In genomic region chr7:98066229-98066628, GRCm38 (mm10) we compare ENCODE assay signal across 28 mouse cellular contexts. TPM values are rescaled to one million over a fixed set of nuclear protein-coding genes. Genes with fewer than 3 reads are reported as not detected.
DNase-seq lines count a peak whose midpoint lies in the region; ATAC-seq and TF ChIP-seq lines count a peak whose summit lies in the region.
"Had no signal": no experiment of that assay in that cellular context is flagged by ENCODE, and none has a peak within 500 bp of the region (broad histone marks: within the 10 kb centered on the region; RNA-seq: fewer than 3 reads in every experiment).

No protein-coding gene starts in this region.

- WGBS in liver, embryonic 11.5 days: 71% methylated on average over 11 of the region's 11 CpGs
- whole genome bisulfite sequencing in intestine, embryonic 16.5 days: 81% methylated on average over 11 of the region's 11 CpGs
- 58% methylated on average over 11 of the region's 11 CpGs for WGBS in liver, embryonic 16.5 days (ENCODE audit: insufficient replicate concordance)

- 0 out of 2 replicates have a peak, but pooled peaks cover 5% of the 10 kb centered on the region for H3K4me1 ChIP-seq in liver, embryonic 11.5 days (replicated peaks; ENCODE audit: control insufficient read depth, insufficient read depth, low read length)
- no peaks in the 10 kb centered on the region for H3K4me1 ChIP-seq in intestine, embryonic 16.5 days (ENCODE audit: control insufficient read depth, insufficient read depth, low read length)
- no peaks in the 10 kb centered on the region for H3K4me1 ChIP-seq in liver, embryonic 16.5 days (ENCODE audit: control insufficient read depth, low read depth, low read length)
- H3K4me1 ChIP-seq: embryonic facial prominence, embryonic 12.5 days; forebrain, embryonic 10.5 days; heart, embryonic 13.5 days; limb, embryonic 12.5 days; midbrain, embryonic 12.5 days had no signal

- no peak for TF ChIP-seq CTCF in gastrocnemius, adult 2 months (IDR thresholded peaks at IDR 0.05)

- H3K4me3 ChIP-seq in gastrocnemius, adult 2 months: peak overlapping the region; percentile 3; the same call in 1 of the 2 replicates
- H3K4me3 ChIP-seq in liver, embryonic 11.5 days (ENCODE audit: low read depth, low read length): no peak overlapping the region
- H3K4me3 ChIP-seq in intestine, embryonic 16.5 days (ENCODE audit: low read length): no peak overlapping the region
- no peak overlapping the region for H3K4me3 ChIP-seq in liver, embryonic 16.5 days (ENCODE audit: low read depth, low read length)
- H3K4me3 ChIP-seq: embryonic facial prominence, embryonic 12.5 days; forebrain, embryonic 10.5 days; heart, embryonic 13.5 days; limb, embryonic 12.5 days; megakaryocyte, embryonic 14.5 days; midbrain, embryonic 12.5 days had no signal

- peak; percentile 53 for DNase-seq in gastrocnemius, adult 2 months
- no peak for DNase-seq in gastrocnemius, adult 18-20 months (ENCODE audit: low spot score)
- DNase-seq in liver, embryonic 11.5 days (ENCODE audit: low spot score): no peak
- DNase-seq in liver: no peak
- DNase-seq in retina, postnatal 1 day: no peak
- no peak for DNase-seq in right cerebral cortex, adult 18-20 months
- DNase-seq: cerebellum, adult 8-10 months; cerebellum, postnatal 25 days; heart, postnatal 10 days; kidney, adult 8-10 months; kidney, postnatal 10 days; layer of hippocampus, adult 9-11 months; lung, adult 18-20 months; lung, postnatal 4 days; thymus, adult 2 months; thymus, postnatal 4 days had no signal

- H3K27ac ChIP-seq in gastrocnemius, adult 2 months: no peak overlapping the region
- H3K27ac ChIP-seq in liver, embryonic 11.5 days (ENCODE audit: low read depth, low read length): no peak overlapping the region
- no peak overlapping the region for H3K27ac ChIP-seq in intestine, embryonic 16.5 days (ENCODE audit: low read length)
- no peak overlapping the region for H3K27ac ChIP-seq in liver, embryonic 16.5 days (ENCODE audit: low read length)
- H3K27ac ChIP-seq: embryonic facial prominence, embryonic 12.5 days; forebrain, embryonic 10.5 days; heart, embryonic 13.5 days; hindbrain, embryonic 14.5 days; limb, embryonic 12.5 days; midbrain, embryonic 12.5 days had no signal

- H3K9me3 ChIP-seq in liver, embryonic 11.5 days (ENCODE audit: control insufficient read depth, low read length): no peaks in the 10 kb centered on the region
- H3K9me3 ChIP-seq in intestine, embryonic 16.5 days (ENCODE audit: control insufficient read depth, low read length): no peaks in the 10 kb centered on the region
- H3K9me3 ChIP-seq in liver, embryonic 16.5 days (replicated peaks; ENCODE audit: control insufficient read depth, low read length): no peaks in the 10 kb centered on the region
- H3K9me3 ChIP-seq: embryonic facial prominence, embryonic 12.5 days; forebrain, embryonic 10.5 days; heart, embryonic 13.5 days; limb, embryonic 12.5 days; megakaryocyte, embryonic 14.5 days; midbrain, embryonic 12.5 days had no signal

- peak; percentile 55 for ATAC-seq in liver, embryonic 11.5 days (replicated peaks; ENCODE audit: low FRiP score)
- peak; percentile 59; the same call in 1 of the 2 replicates for ATAC-seq in intestine, embryonic 16.5 days
- 0 out of 2 replicates have a peak, but pooled peaks have one; percentile 8 for ATAC-seq in liver, embryonic 16.5 days (ENCODE audit: low read depth)
- ATAC-seq: CD4-positive, CD25-positive, alpha-beta regulatory T cell, adult 4 months; forebrain, embryonic 16.5 days; lung, postnatal 0 days had no signal

- intact Hi-C loops in gastrocnemius, adult 2 months (cut with DNase I): no loop called here

- H3K27me3 ChIP-seq in liver, embryonic 11.5 days (replicated peaks; ENCODE audit: control insufficient read depth, insufficient read depth, low read length): no peaks in the 10 kb centered on the region
- H3K27me3 ChIP-seq in intestine, embryonic 16.5 days (replicated peaks; ENCODE audit: control insufficient read depth, insufficient read depth, low read length): no peaks in the 10 kb centered on the region
- no peaks in the 10 kb centered on the region for H3K27me3 ChIP-seq in liver, embryonic 16.5 days (ENCODE audit: control insufficient read depth, insufficient read depth, low read depth, low read length)
- H3K27me3 ChIP-seq: embryonic facial prominence, embryonic 12.5 days; heart, embryonic 13.5 days; limb, embryonic 12.5 days; megakaryocyte, embryonic 14.5 days; midbrain, embryonic 12.5 days had no signal

- H3K36me3 ChIP-seq in liver, embryonic 11.5 days (ENCODE audit: control insufficient read depth, insufficient read depth, low read length): peaks cover 2% of the 10 kb centered on the region; the same call in 1 of the 2 replicates
- peaks cover 14% of the 10 kb centered on the region; the same call in 1 of the 2 replicates for H3K36me3 ChIP-seq in intestine, embryonic 16.5 days (ENCODE audit: control insufficient read depth, insufficient read depth, low read length)
- peaks cover 3% of the 10 kb centered on the region for H3K36me3 ChIP-seq in liver, embryonic 16.5 days (ENCODE audit: control insufficient read depth, insufficient read depth)
- H3K36me3 ChIP-seq: forebrain, embryonic 10.5 days had no signal

- H3K4me2 ChIP-seq in liver, embryonic 11.5 days: no peak overlapping the region
- no peak overlapping the region for H3K4me2 ChIP-seq in intestine, embryonic 16.5 days (ENCODE audit: low read depth, low read length)
- no peak overlapping the region for H3K4me2 ChIP-seq in liver, embryonic 16.5 days (ENCODE audit: low read depth, low read length)
- H3K4me2 ChIP-seq: embryonic facial prominence, embryonic 12.5 days; heart, embryonic 13.5 days; hindbrain, embryonic 14.5 days; limb, embryonic 12.5 days; midbrain, embryonic 12.5 days had no signal

- H3K9ac ChIP-seq in liver, embryonic 11.5 days (ENCODE audit: low read depth, low read length): no peak overlapping the region
- H3K9ac ChIP-seq in intestine, embryonic 16.5 days (ENCODE audit: low read depth, low read length): no peak overlapping the region
- no peak overlapping the region for H3K9ac ChIP-seq in liver, embryonic 16.5 days (ENCODE audit: low read depth, low read length)
- H3K9ac ChIP-seq: embryonic facial prominence, embryonic 12.5 days; heart, embryonic 13.5 days; hindbrain, embryonic 14.5 days; limb, embryonic 12.5 days; midbrain, embryonic 12.5 days had no signal

RNA-seq across cellular contexts. Expression of gene Myo7a, which starts 53.1 kb away (rescaled TPM):
- 1 to 10 TPM; 1.4 to 3.0 TPM for total RNA-seq in gastrocnemius, adult 2 months (2021)
- total RNA-seq in gastrocnemius, adult 18-20 months (2021): 1 to 10 TPM; 1.2 to 2.3 TPM
- polyA plus RNA-seq in liver, embryonic 11.5 days (2014; fragmentation: Nextera tagmentation; extraction: Ambion mirVana): 20.1 and 20.7 TPM in 2 replicates
- polyA plus RNA-seq in intestine, embryonic 16.5 days (2015; fragmentation: Nextera tagmentation; extraction: Ambion mirVana): 24.0 and 35.6 TPM in 2 replicates
- 9.3 and 12.1 TPM in 2 replicates for polyA plus RNA-seq in liver, embryonic 16.5 days (2015; fragmentation: Nextera tagmentation; extraction: Ambion mirVana)

Comparison
In these comparisons a context has a peak if more than half of its experiments do, and no peak if none do; other contexts are left out.
1. ATAC-seq: peak in every context shown above with its lines; median percentile 59 in intestine, embryonic 16.5 days; 55 in liver, embryonic 11.5 days; 8 in liver, embryonic 16.5 days.